Mouse (Mus musculus) limb, embryonic 11.5 days (tissue): Measurements from ENCODE around the gene Zfp800. TPM values are rescaled to one million over a fixed set of nuclear protein-coding genes. Genes with fewer than 3 reads are reported as not detected.

Experiments
- ATAC-seq: fragments of 200-750 bp; cut with Nextera tagmentation; 2 replicates; pipeline ENCODE4 v1.8.0; 2017; ENCODE audit warnings: low read depth; ENCODE audit not compliant: insufficient number of reproducible peaks, low FRiP score, low TSS enrichment
- DNase-seq: peaks from one replicate; pipeline ENCODE4 v3.0.0-alpha.2; 2015; ENCODE audit warnings: low spot score
- H3K27ac ChIP-seq: fragments of 300-500 bp; sonication (generic); replicated peaks from 2 replicates; pipeline ENCODE4 v1.5.1; 2014; ENCODE audit warnings: low read depth, mild to moderate bottlenecking, low read length
- H3K27me3 ChIP-seq: fragments of 300-500 bp; sonication (generic); 2 replicates; pipeline ENCODE4 v1.6.1; 2014; ENCODE audit warnings: mild to moderate bottlenecking, low read length, mixed read lengths; ENCODE audit not compliant: control insufficient read depth, insufficient read depth
- H3K36me3 ChIP-seq: fragments of 300-500 bp; sonication (generic); 2 replicates; pipeline ENCODE4 v1.6.1; 2014; ENCODE audit warnings: mild to moderate bottlenecking, low read length, moderate library complexity, mixed read lengths; ENCODE audit not compliant: control insufficient read depth, insufficient read depth
- H3K4me1 ChIP-seq: fragments of 300-500 bp; sonication (generic); 2 replicates; pipeline ENCODE4 v1.6.1; 2014; ENCODE audit warnings: low read length, mixed read lengths; ENCODE audit not compliant: control insufficient read depth, insufficient read depth
- H3K4me2 ChIP-seq: fragments of 300-500 bp; sonication (generic); 2 replicates; pipeline ENCODE4 v1.6.1; 2014; ENCODE audit warnings: low read depth, mild to moderate bottlenecking, moderate library complexity; ENCODE audit not compliant: severe bottlenecking
- H3K4me3 ChIP-seq: fragments of 300-500 bp; sonication (generic); 2 replicates; pipeline ENCODE4 v1.5.1; 2014; ENCODE audit warnings: low read depth, low read length
- H3K9ac ChIP-seq: fragments of 300-500 bp; sonication (generic); 2 replicates; pipeline ENCODE4 v1.6.1; 2014; ENCODE audit warnings: mild to moderate bottlenecking, low read length
- H3K9me3 ChIP-seq: fragments of 300-500 bp; sonication (generic); 2 replicates; pipeline ENCODE4 v1.6.1; 2016; ENCODE audit warnings: low read length; ENCODE audit not compliant: control insufficient read depth
- WGBS: fragments of 180-500 bp; shearing (Covaris S2); extraction: QIAGEN DNeasy Blood & Tissue Kit; methylation state at CpG from one replicate; pipeline ENCODE4 v1.1.7; 2014; 5-methylcytosine and 5-hydroxymethylcytosine counted together
- polyA plus RNA-seq: library from polyadenylated mRNA; unstranded; fragments of >200 nt; fragmentation: Nextera tagmentation; extraction: Ambion mirVana; gene quantifications from 2 replicates; pipeline ENCODE4 v1.2.1, GENCODE M21; 2014

Gene Zfp800
- polyA plus RNA-seq, 1 experiment from 2014 or later = 14.6 TPM

DNA sequence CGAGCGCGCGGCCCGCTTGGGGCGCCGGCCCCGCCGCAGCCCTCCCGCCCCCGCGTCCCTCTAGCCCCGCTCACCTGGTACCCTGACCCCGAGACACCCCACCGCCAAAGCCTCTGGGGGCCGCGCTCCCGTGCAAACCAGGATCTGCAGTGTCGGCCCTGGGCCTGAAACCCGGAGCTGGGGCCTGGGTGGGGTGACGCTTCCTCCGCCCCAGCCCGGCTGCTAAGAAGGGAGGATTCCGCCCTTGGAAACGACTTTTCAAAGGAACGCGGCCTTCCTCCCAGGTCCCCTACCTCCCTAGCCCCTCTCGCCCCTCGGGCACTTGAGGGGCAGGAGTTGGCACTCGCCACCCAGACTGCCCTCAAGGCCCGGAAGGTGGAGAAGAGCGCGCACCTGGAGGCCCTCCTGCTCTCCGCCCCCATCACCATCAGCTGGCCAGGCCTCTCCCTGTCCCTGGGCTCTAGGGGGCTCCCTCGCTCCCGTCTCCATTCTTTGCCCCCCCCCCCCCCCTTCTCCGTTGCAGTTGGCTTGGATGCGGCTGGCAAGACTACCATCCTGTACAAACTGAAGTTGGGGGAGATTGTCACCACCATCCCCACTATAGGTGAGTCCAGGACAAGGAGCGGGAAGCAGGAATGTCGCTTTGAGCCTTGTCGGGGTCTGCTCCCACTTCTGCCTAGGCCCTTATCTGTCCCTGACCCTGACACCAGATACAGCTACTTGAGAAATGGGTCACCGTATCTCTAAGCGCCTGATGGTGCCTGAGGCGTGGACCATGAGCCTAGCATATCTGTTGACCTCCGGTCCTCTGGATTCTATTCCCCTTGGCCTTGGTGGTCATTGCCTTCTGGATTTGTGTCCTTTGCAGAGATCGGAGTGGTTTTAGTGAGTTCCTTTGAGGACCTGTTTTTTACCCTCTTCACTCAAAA is 26.2 kb upstream of the Zfp800 start:
- Histone ChIP-seq H3K9ac (peak overlapping the region; percentile 88), H3K4me2 (peak overlapping the region; percentile 56), H3K27ac (peak overlapping the region; percentile 55; the same call in 1 of the 2 replicates), H3K4me1 (peaks cover 9% of the 10 kb centered on the region), H3K9me3 (no peaks in the 10 kb centered on the region), H3K4me3 (peak overlapping the region; percentile 96), H3K36me3 (no peaks in the 10 kb centered on the region), H3K27me3 (no peaks in the 10 kb centered on the region)
- WGBS = 10% methylated on average over 43 of the region's 46 CpGs
- peak; percentile 33 for ATAC-seq
- peak; percentile 58 for DNase-seq

- H3K9me3 ChIP-seq = no peaks in the 10 kb centered on the region
- H3K36me3 ChIP-seq = peaks cover 4% of the 10 kb centered on the region; the same call in 1 of the 2 replicates
- H3K27ac ChIP-seq = peak within 1 kb of the TSS; percentile 55; the same call in 1 of the 2 replicates
- H3K4me1 ChIP-seq = peaks cover 9% of the 10 kb centered on the region
- H3K4me3 ChIP-seq = peak within 1 kb of the TSS; percentile 96
- H3K4me2 ChIP-seq = peak within 1 kb of the TSS; percentile 56
- peak; percentile 80 for ATAC-seq
- peak within 1 kb of the TSS; percentile 88 for H3K9ac ChIP-seq
- peak; percentile 94 for DNase-seq
- WGBS = 1% methylated on average over 30 of the region's 42 CpGs
- H3K27me3 ChIP-seq = no peaks in the 10 kb centered on the region
These were observed 25.5 kb upstream of the Zfp800 start, which contains the start of gene Arf5 for GRCm38 (mm10) chr6:28423313-28423712. Gene Arf5, plus strand, starts transcription at chr6:28423560.

DNA sequence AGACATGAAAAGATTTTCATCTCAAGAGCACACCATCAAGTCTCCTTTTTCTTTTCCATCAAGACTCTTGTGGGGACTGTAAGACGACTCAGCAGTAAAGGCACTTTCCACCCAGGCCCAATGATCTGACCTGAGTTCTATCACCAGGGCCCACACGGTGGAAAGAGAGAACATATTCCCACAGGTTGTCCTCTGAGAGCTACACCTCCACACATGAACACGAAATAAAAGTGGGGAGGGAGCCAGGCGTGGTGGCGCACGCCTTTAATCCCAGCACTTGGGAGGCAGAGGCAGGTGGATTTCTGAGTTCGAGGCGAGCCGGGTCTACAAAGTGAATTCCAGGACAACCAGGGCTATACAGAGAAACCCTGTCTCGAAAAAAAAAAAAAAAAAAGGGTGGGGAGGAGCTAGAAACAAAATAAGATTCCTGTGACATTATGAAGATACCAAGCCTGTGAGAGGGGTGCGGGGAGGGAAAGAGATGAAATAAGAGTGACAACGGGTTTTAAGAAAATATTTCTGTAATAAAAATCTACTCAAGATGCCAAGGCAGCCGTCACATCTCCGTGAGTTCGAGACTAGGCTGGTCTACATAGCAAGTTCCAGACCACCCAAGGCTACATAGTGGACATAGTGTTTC is 25.0 kb upstream of the Zfp800 start:
- Histone ChIP-seq H3K27me3 (no peaks in the 10 kb centered on the region), H3K27ac (no peak overlapping the region)

GRCm38 (mm10) chr6:28421469-28422000 is 23.7 kb upstream of the Zfp800 start:
- H3K4me3 ChIP-seq = peak overlapping the region; percentile 84
- no peak overlapping the region for H3K27ac ChIP-seq
- peaks cover 9% of the 10 kb centered on the region for H3K4me1 ChIP-seq
- H3K36me3 ChIP-seq = peaks cover 8% of the 10 kb centered on the region; the same call in 1 of the 2 replicates
- under 1% methylated on average over 27 of the region's 27 CpGs for WGBS
- peak overlapping the region; percentile 92 for H3K4me2 ChIP-seq
- H3K9me3 ChIP-seq = no peaks in the 10 kb centered on the region
- H3K9ac ChIP-seq = peak overlapping the region; percentile 72
- DNase-seq (peak; percentile 96), ATAC-seq (peak; percentile 86)
- no peaks in the 10 kb centered on the region for H3K27me3 ChIP-seq

More for the DNA sequence above, 25.0 kb upstream of the Zfp800 start:
- Histone ChIP-seq H3K4me2 (no peak overlapping the region), H3K9ac (no peak overlapping the region), H3K9me3 (no peaks in the 10 kb centered on the region), H3K4me3 (no peak overlapping the region), H3K4me1 (peaks cover 9% of the 10 kb centered on the region), H3K36me3 (peaks cover 8% of the 10 kb centered on the region; the same call in 1 of the 2 replicates)
- DNase-seq = no peak
- peak; percentile 7; the same call in 1 of the 2 replicates for ATAC-seq
- whole genome bisulfite sequencing = 75% methylated on average over 15 of the region's 15 CpGs

- ATAC-seq (no peak), DNase-seq (no peak)
- peaks cover 9% of the 10 kb centered on the region for H3K4me1 ChIP-seq
- WGBS = 22% methylated on average over 13 of the region's 13 CpGs
- H3K9me3 ChIP-seq = no peaks in the 10 kb centered on the region
- peak overlapping the region; percentile 72 for H3K9ac ChIP-seq
- H3K27ac ChIP-seq = no peak overlapping the region
- H3K4me2 ChIP-seq = peak overlapping the region; percentile 92
- peak overlapping the region; percentile 84 for H3K4me3 ChIP-seq
- peaks cover 8% of the 10 kb centered on the region; the same call in 1 of the 2 replicates for H3K36me3 ChIP-seq
- H3K27me3 ChIP-seq = no peaks in the 10 kb centered on the region
These were observed 23.1 kb upstream of the Zfp800 start for GRCm38 (mm10) chr6:28420865-28421264.

DNA sequence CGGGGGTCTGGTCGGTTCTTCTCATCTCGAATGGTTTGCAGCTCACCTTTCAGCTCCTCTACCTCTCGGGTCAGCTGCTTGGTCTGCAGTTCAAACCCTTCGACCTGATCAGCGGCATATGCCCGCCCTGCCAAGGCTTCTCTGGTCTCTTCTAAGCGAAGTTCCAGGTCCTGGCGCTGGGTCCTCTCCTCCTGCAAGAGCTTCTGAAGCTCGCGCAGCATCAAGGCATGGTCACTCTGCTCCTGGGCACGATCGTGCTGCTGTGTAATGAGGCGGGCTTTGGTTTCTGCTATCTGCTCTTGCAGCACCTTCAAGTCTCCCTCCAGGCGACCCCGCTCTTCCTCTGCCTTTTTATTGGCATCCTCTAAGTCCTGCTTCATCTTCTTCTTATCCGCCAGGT is 22.6 kb upstream of the Zfp800 start:
- Histone ChIP-seq H3K4me3 (peak overlapping the region; percentile 84), H3K4me2 (peak overlapping the region; percentile 92), H3K4me1 (peaks cover 9% of the 10 kb centered on the region), H3K9me3 (no peaks in the 10 kb centered on the region), H3K36me3 (peaks cover 11% of the 10 kb centered on the region; the same call in 1 of the 2 replicates), H3K9ac (peak overlapping the region; percentile 72; the same call in 1 of the 2 replicates), H3K27me3 (no peaks in the 10 kb centered on the region), H3K27ac (no peak overlapping the region)
- ATAC-seq (no peak), DNase-seq (no peak)
- WGBS = 79% methylated on average over 17 of the region's 17 CpGs

GRCm38 (mm10) chr6:28419673-28420072 is 21.9 kb upstream of the Zfp800 start:
- Histone ChIP-seq H3K27me3 (no peaks in the 10 kb centered on the region), H3K9me3 (no peaks in the 10 kb centered on the region), H3K4me3 (no peak overlapping the region), H3K36me3 (peaks cover 11% of the 10 kb centered on the region; the same call in 1 of the 2 replicates), H3K4me2 (no peak overlapping the region), H3K27ac (no peak overlapping the region), H3K4me1 (peaks cover 9% of the 10 kb centered on the region), H3K9ac (no peak overlapping the region)
- no peak for ATAC-seq
- DNase-seq = no peak
- WGBS = 83% methylated on average over 2 of the region's 2 CpGs

DNA sequence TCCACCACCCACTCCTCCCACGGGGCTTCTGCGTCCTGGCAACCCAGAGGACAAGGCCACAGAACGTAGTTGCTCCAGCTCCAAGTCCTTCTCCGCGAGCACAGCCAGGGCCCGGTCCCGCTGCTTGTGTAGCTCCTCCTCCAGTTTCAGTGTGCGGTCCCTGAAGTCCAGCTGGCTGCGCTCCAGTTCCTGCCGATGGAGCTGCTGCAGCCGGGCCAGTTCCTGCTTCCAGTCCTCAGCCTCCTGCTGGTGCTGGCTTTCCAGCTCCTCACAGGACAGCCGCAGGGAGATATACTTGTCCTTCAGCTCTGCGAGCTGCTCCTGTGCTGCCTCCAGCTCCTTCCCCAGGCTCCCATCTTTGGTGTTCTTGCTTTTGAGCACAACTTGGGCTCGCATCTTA is 20.6 kb upstream of the Zfp800 start:
- ATAC-seq (no peak), DNase-seq (no peak)
- Histone ChIP-seq H3K27ac (no peak overlapping the region), H3K36me3 (peaks cover 11% of the 10 kb centered on the region; the same call in 1 of the 2 replicates), H3K4me3 (no peak overlapping the region), H3K27me3 (no peaks in the 10 kb centered on the region), H3K4me2 (no peak overlapping the region), H3K9ac (no peak overlapping the region), H3K9me3 (no peaks in the 10 kb centered on the region), H3K4me1 (peaks cover 9% of the 10 kb centered on the region)
- WGBS = 89% methylated on average over 14 of the region's 14 CpGs
